Mouse (Mus musculus) urinary bladder, postnatal 14 days (tissue): Measurements from ENCODE around the gene Slc6a8.

Experiments used
- DNase-seq: peaks from one replicate; pipeline ENCODE4 v3.0.0; 2021; ENCODE audit warnings: low spot score

Gene Slc6a8

GRCm38 (mm10) chrX:73684978-73685377 is 12.0 kb downstream of the Slc6a8 start:
- DNase-seq: no peak

- peak; percentile 51 for DNase-seq
Observed at GRCm38 (mm10) chrX:73685629-73686028, 12.7 kb downstream of the Slc6a8 start.

GRCm38 (mm10) chrX:73690917-73691629 is 18.1 kb downstream of the Slc6a8 start:
- DNase-seq: peak; percentile 67

GRCm38 (mm10) chrX:73700472-73700871 is 27.5 kb downstream of the Slc6a8 start:
- no peak for DNase-seq

- DNase-seq: peak; percentile 47
Observed at GRCm38 (mm10) chrX:73715476-73716108, 42.6 kb downstream of the Slc6a8 start.

GRCm38 (mm10) chrX:73716109-73716661 is 43.2 kb downstream of the Slc6a8 start, which contains the start of the genes Bcap31 and Abcd1:
TSS of gene Bcap31 (minus strand) at chrX:73716175.
TSS of gene Abcd1 (plus strand) at chrX:73716597.
- peak; percentile 94 for DNase-seq

- DNase-seq: no peak
Observed at GRCm38 (mm10) chrX:73716709-73717545, 44.0 kb downstream of the Slc6a8 start.

- DNase-seq: peak; percentile 6
Observed at GRCm38 (mm10) chrX:73717667-73718066, 44.7 kb downstream of the Slc6a8 start.

- DNase-seq: peak; percentile 12
Observed at GRCm38 (mm10) chrX:73718271-73718670, 45.3 kb downstream of the Slc6a8 start.

- DNase-seq: peak; percentile 46
Observed at GRCm38 (mm10) chrX:73718686-73719362, 45.9 kb downstream of the Slc6a8 start.

- DNase-seq: no peak
Observed at GRCm38 (mm10) chrX:73730908-73731307, 58.0 kb downstream of the Slc6a8 start.
